Mouse (Mus musculus) intestine, postnatal 0 days (tissue): ENCODE measurements around the gene Sgk2. TPM values are rescaled to one million over a fixed set of nuclear protein-coding genes. Genes with fewer than 3 reads are reported as not detected.
"Not testable (repeated sequence)": the region's sequence is repeated elsewhere in the genome, so short reads cannot be mapped to it uniquely, and the experiment has no call there.

Source experiments
- ATAC-seq: fragments of 200-750 bp; cut with Nextera tagmentation; 2 replicates; pipeline ENCODE4 v1.8.0; 2017; ENCODE audit warnings: mild to moderate bottlenecking, moderate TSS enrichment, moderate library complexity
- H3K27ac ChIP-seq: fragments of 300-500 bp; sonication (generic); 2 replicates; pipeline ENCODE4 v1.5.1; 2014; ENCODE audit warnings: mild to moderate bottlenecking, low read depth, low read length, moderate library complexity
- H3K27me3 ChIP-seq: fragments of 300-500 bp; sonication (generic); replicated peaks from 2 replicates; pipeline ENCODE4 v1.6.1; 2014; ENCODE audit warnings: low read length, mixed read lengths; ENCODE audit not compliant: control insufficient read depth, insufficient read depth
- H3K36me3 ChIP-seq: fragments of 300-500 bp; sonication (generic); 2 replicates; pipeline ENCODE4 v1.6.1; 2014; ENCODE audit warnings: mild to moderate bottlenecking, moderate library complexity; ENCODE audit not compliant: control insufficient read depth, insufficient read depth
- H3K4me1 ChIP-seq: fragments of 300-500 bp; sonication (generic); replicated peaks from 2 replicates; pipeline ENCODE4 v1.6.1; 2014; ENCODE audit warnings: antibody characterized with exemption, low read length, mixed read lengths; ENCODE audit not compliant: control insufficient read depth, insufficient read depth
- H3K4me2 ChIP-seq: fragments of 300-500 bp; sonication (generic); replicated peaks from 2 replicates; pipeline ENCODE4 v1.6.1; 2014; ENCODE audit warnings: low read depth, mild to moderate bottlenecking, moderate library complexity
- H3K4me3 ChIP-seq: fragments of 300-500 bp; sonication (generic); 2 replicates; pipeline ENCODE4 v1.5.1; 2014; ENCODE audit warnings: low read depth, low read length
- H3K9ac ChIP-seq: fragments of 300-500 bp; sonication (generic); 2 replicates; pipeline ENCODE4 v1.6.1; 2014; ENCODE audit warnings: mild to moderate bottlenecking, low read depth, low read length
- H3K9me3 ChIP-seq: fragments of 300-500 bp; sonication (generic); 2 replicates; pipeline ENCODE4 v1.6.1; 2016; ENCODE audit warnings: mixed run types; ENCODE audit not compliant: control insufficient read depth
- CTCF ChIP-seq: sonication (generic); IDR thresholded peaks from 2 replicates; pipeline ENCODE4 v1.5.1; 2016; ENCODE audit warnings: low read depth, mild to moderate bottlenecking, control low read depth, antibody characterized with exemption, moderate library complexity
- WGBS: fragments of 180-500 bp; shearing (Covaris S2); extraction: QIAGEN DNeasy Blood & Tissue Kit; methylation state at CpG from one replicate; pipeline ENCODE4 v1.1.7; 2014; 5-methylcytosine and 5-hydroxymethylcytosine counted together
- polyA plus RNA-seq: library from polyadenylated mRNA; unstranded; fragments of >200 nt; fragmentation: Nextera tagmentation; extraction: Ambion mirVana; gene quantifications from 2 replicates; pipeline ENCODE4 v1.2.1, GENCODE M21; 2015

Gene Sgk2
- polyA plus RNA-seq, 1 experiment from 2014 or later = 5.4 TPM

- H3K4me3 ChIP-seq = no peak overlapping the region
- H3K4me2 ChIP-seq = no peak overlapping the region
- H3K27ac ChIP-seq = no peak overlapping the region
- peaks cover 1% of the 10 kb centered on the region; the same call in 1 of the 2 replicates for H3K36me3 ChIP-seq
- H3K9me3 ChIP-seq = no peaks in the 10 kb centered on the region
- TF ChIP-seq CTCF = no peak
- no peaks in the 10 kb centered on the region for H3K27me3 ChIP-seq
- WGBS = 47% methylated on average over 4 of the region's 4 CpGs
- H3K4me1 ChIP-seq = no peaks in the 10 kb centered on the region
- ATAC-seq = no peak
- no peak overlapping the region for H3K9ac ChIP-seq
Observed at GRCm38 (mm10) chr2:163052101-163052500, 65.0 kb downstream of the Sgk2 start.

DNA sequence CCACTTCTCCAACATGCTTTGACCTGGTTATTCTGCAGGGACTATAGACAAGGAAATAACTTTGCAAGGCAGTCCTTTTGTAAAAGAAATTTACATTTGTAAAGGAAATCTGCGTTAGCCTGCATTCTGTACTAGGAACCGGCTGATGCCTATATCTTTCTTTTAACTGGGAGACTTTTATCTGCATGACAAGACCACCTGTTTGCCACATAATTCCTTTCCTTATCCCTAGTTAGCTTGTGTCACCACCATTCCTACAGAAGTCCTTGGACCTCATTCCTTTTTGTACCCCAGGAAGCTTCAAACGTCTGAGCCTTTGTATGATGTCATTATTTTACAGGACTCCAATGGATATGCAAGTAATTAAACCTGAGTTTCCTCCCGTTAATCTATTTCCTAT is 65.7 kb downstream of the Sgk2 start:
- Histone ChIP-seq H3K4me2 (no peak overlapping the region), H3K4me3 (no peak overlapping the region), H3K27me3 (no peaks in the 10 kb centered on the region), H3K36me3 (no peaks in the 10 kb centered on the region), H3K9me3 (no peaks in the 10 kb centered on the region), H3K27ac (no peak overlapping the region), H3K9ac (no peak overlapping the region), H3K4me1 (no peaks in the 10 kb centered on the region)
- no peak for ATAC-seq
- WGBS = 77% methylated on average over 4 of the region's 4 CpGs
- TF ChIP-seq CTCF = no peak

DNA sequence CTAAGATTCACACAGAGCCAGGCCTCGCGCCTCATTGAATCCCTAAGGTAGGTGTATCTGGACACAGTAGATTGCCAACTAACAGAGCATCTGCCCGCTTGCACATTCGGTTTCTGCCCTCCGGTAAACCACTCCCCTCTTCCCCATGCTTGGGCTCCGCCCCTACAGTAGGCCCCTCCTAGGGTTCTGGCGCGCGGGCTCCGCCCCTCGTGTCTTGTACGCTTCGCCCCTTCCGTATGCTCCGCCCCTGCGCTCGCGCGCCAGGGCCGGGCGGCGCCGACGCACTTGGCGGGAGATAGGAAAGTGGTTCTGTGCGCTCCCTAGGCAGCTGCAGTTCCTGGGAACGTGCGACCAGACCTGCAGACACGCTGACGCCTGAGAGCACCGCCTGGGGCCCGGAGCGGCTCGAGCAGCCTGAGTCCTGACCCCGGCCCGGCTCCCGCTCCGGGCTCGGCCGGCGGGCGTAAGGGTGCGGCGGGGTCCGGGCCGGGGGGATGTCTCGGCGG is 67.3 kb downstream of the Sgk2 start, which contains the start of gene Mybl2:
Mybl2 (plus strand) TSS at position 353 of the 506 bp plus-strand sequence.
- Histone ChIP-seq H3K4me1 (no peaks in the 10 kb centered on the region), H3K27me3 (no peaks in the 10 kb centered on the region), H3K36me3 (no peaks in the 10 kb centered on the region), H3K27ac (no peak within 1 kb of the TSS), H3K9ac (peak within 1 kb of the TSS; percentile 51), H3K4me3 (peak within 1 kb of the TSS; percentile 62), H3K9me3 (no peaks in the 10 kb centered on the region), H3K4me2 (peak within 1 kb of the TSS; percentile 100)
- peak; percentile 98 for ATAC-seq
- under 1% methylated on average over 48 of the region's 48 CpGs for WGBS
- no peak for TF ChIP-seq CTCF

DNA sequence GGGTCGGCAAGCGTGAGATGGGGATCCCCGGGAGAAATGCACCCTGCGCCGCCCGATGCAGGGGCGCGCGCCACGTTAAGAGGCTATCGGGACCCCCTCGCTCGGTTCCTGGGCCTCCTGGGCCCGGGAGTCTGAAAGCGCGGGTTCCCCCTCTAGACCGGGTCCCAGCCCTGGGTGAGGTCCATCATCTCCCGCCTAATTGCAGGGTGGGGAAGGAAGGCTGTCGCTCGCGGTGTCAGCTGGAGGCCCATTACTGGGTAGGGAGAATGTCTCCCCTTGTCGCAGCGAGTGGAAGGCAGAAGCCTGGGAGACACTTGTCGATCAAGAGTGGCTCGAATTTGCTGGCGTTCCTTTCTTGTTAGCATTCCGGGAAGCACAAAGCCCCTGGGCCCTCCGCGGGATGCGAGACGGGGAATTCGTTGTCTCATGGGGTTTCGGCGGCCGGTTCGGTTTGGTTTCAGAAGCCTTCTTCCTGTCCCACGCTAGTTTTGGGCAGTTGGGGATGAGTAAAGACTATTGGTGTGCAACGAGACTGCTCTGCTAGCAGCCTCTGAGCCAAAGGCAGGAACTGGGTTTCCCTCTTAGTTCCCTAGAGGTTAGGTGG is 67.9 kb downstream of the Sgk2 start:
- 0 out of 2 replicates have a peak, but pooled peaks have one; percentile 9 for ATAC-seq
- no peak overlapping the region for H3K27ac ChIP-seq
- H3K9ac ChIP-seq = peak overlapping the region; percentile 51
- peak overlapping the region; percentile 62 for H3K4me3 ChIP-seq
- H3K9me3 ChIP-seq = no peaks in the 10 kb centered on the region
- WGBS = under 1% methylated on average over 38 of the region's 38 CpGs
- TF ChIP-seq CTCF = no peak
- H3K4me2 ChIP-seq = peak overlapping the region; percentile 100
- no peaks in the 10 kb centered on the region for H3K27me3 ChIP-seq
- no peaks in the 10 kb centered on the region for H3K36me3 ChIP-seq
- no peaks in the 10 kb centered on the region for H3K4me1 ChIP-seq

GRCm38 (mm10) chr2:163055715-163056114 is 68.6 kb downstream of the Sgk2 start:
- Histone ChIP-seq H3K9me3 (no peaks in the 10 kb centered on the region), H3K36me3 (no peaks in the 10 kb centered on the region), H3K4me2 (peak overlapping the region; percentile 100), H3K4me3 (peak overlapping the region; percentile 62), H3K4me1 (no peaks in the 10 kb centered on the region), H3K27ac (no peak overlapping the region), H3K27me3 (no peaks in the 10 kb centered on the region), H3K9ac (0 out of 2 replicates have a peak overlapping the region, but pooled peaks have one; percentile 51)
- TF ChIP-seq CTCF = no peak
- no peak for ATAC-seq
- 30% methylated on average over 5 of the region's 5 CpGs for WGBS

GRCm38 (mm10) chr2:163056584-163056983 is 69.5 kb downstream of the Sgk2 start:
- ATAC-seq = no peak

DNA sequence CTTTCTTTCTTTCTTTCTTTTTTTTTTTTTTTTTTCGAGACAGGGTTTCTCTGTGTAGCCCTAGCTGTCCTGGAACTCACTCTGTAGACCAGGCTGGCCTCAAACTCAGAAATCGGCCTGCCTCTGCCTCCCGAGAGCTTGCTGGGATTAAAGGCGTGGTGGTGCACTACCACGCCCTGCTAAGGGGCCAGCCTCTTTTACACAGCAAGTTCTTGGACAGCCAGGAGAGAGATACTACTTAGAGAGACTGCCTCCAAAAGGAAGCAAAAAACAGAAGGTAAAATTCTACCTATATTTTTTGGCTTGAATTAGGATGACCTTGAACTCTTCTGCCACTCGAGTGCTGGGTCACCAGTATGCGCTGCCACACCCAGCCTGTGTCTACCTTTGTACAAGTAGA is 71.9 kb downstream of the Sgk2 start:
- H3K4me1 ChIP-seq, H3K9ac ChIP-seq, H3K27me3 ChIP-seq, H3K9me3 ChIP-seq, H3K4me3 ChIP-seq, H3K36me3 ChIP-seq, H3K4me2 ChIP-seq, H3K27ac ChIP-seq, ATAC-seq: not testable (repeated sequence)
- 83% methylated on average over 6 of the region's 7 CpGs for WGBS

More at GRCm38 (mm10) chr2:163056584-163056983, 69.5 kb downstream of the Sgk2 start:
- Histone ChIP-seq H3K4me3 (no peak overlapping the region), H3K27ac (no peak overlapping the region), H3K9me3 (no peaks in the 10 kb centered on the region), H3K27me3 (no peaks in the 10 kb centered on the region), H3K36me3 (no peaks in the 10 kb centered on the region; the same call in 1 of the 2 replicates), H3K4me2 (no peak overlapping the region), H3K4me1 (no peaks in the 10 kb centered on the region), H3K9ac (no peak overlapping the region)
- WGBS = 85% methylated on average over 9 of the region's 9 CpGs
- no peak for TF ChIP-seq CTCF
